In the genomic region with DNA sequence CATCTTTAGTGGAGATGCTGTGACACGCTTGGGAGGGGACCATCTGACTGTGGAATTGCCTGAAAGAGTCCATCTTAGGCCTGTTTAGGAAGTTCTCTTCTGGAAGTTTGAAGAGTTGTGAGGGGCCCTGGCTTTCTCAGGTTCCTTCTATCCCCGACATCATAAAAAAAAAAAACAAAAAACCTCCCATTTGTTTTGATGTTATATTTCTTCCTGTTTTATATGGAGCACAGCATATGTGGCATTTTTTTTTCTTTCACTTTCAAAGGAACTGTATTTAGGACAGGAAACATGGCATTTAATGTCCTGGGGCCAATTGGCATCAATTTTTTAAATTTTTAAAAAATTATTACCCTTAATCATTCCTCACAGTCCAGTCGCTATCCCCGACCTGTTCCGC, we compare ENCODE assay signal across 16 mouse cellular contexts.
"Had no signal": no experiment of that assay in that cellular context is flagged by ENCODE, and none has a peak within 500 bp of the region (broad histone marks: within the 10 kb centered on the region; RNA-seq: fewer than 3 reads in every experiment).

No protein-coding gene starts in this region.

- H3K4me2 ChIP-seq: limb, embryonic 12.5 days; limb, embryonic 15.5 days; midbrain, embryonic 11.5 days had no signal

- DNase-seq: kidney, adult 8-10 months; kidney, postnatal 36 days; layer of hippocampus, postnatal 36 days; left cerebral cortex, postnatal 4 days; lung, adult 2 months; lung, postnatal 14 days; lung, postnatal 4 days; midbrain, embryonic 14.5 days; thymus, adult 18-20 months; thymus, postnatal 36 days had no signal

- H3K4me3 ChIP-seq: left cerebral cortex, adult 2 months; limb, embryonic 12.5 days; limb, embryonic 15.5 days had no signal

- H3K9me3 ChIP-seq: limb, embryonic 12.5 days; limb, embryonic 15.5 days had no signal

- H3K4me1 ChIP-seq: limb, embryonic 15.5 days had no signal

- H3K9ac ChIP-seq: limb, embryonic 12.5 days; limb, embryonic 15.5 days had no signal

- H3K36me3 ChIP-seq: limb, embryonic 12.5 days; limb, embryonic 15.5 days had no signal

- H3K27me3 ChIP-seq: limb, embryonic 15.5 days had no signal

- H3K27ac ChIP-seq: kidney, postnatal 0 days; left cerebral cortex, adult 2 months; limb, embryonic 12.5 days; limb, embryonic 15.5 days had no signal

- ATAC-seq: intestine, postnatal 0 days had no signal
